Mouse (Mus musculus): ENCODE measurements around the gene Deaf1.
"Not testable (repeated sequence)": the region's sequence is repeated elsewhere in the genome, so short reads cannot be mapped to it uniquely, and the experiment has no call there.

Gene Deaf1

DNA sequence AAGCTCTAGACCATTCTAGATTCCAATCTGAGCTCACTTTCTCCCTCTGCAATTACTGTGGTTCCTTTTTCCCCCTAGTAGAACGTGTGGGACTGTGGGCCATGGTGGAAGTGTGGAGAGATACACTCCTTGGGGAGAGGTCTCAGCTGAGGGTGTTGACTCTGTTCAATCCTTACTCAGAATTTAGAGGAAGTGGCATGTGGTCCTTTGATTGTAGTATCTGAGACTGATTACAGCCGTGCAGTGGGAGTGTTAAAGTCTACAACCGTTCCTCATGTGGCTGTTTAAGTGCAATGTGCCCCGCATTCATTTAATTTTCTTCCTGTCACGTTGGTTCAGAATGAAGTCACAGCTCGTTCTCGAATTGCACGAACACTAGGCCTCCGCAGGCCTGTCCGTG is 71.3 kb downstream of the Deaf1 start:
- no peak for DNase-seq

GRCm38 (mm10) chr7:141250486-141250885 is 77.0 kb downstream of the Deaf1 start:
- DNase-seq, result not testable (repeated sequence)
